Mouse (Mus musculus): ENCODE measurements around the gene Apmap. TPM values are rescaled to one million over a fixed set of nuclear protein-coding genes. Genes with fewer than 3 reads are reported as not detected.

The Apmap gene
- polyA plus RNA-seq (2015; fragmentation: Nextera tagmentation; extraction: Ambion mirVana): 40.3 and 43.5 TPM in 2 replicates

DNA sequence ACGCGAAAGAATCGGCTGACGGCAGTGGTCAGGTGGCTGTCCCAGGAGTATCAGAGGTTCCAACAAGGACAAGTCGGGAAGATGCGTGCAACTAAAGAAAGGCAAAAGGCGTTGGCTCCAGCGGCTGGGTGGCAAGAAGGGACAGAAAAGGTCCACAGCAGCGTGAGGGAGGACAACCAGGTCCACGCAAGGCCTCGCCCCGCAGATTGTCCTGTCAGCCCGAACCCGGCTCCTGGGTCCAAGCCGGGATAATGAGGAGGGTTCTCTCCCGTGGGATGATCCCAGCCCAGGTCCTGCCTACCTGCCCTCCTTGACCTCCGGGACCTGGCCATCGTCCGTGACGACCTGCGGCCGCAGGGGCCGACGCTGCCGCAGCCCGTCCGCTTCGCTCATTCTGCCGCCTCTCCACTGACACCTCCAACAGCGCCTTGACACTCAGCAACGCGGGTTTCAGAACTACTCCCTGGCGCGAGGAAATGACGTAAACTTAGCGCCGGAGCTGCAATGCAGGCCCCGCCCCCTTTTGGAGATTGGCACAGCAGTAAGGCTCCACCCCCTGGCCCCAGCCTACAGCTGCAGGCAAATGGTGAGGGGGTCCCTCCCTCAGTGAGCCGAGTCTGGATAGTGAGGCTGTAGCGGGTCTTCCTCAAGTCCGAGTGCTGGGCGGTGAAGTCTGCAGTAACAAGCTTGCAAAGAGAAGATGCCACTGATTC is at the start of gene Apmap:
TSS of gene Apmap (minus strand) at position 481 of the 713 bp plus-strand sequence.
- Histone ChIP-seq H3K36me3 (no peaks in the 10 kb centered on the region), H3K9ac (peak within 1 kb of the TSS; percentile 84), H3K4me1 (replicated peaks) (peaks cover 17% of the 10 kb centered on the region), H3K27ac (replicated peaks) (peak within 1 kb of the TSS; percentile 68), H3K27me3 (no peaks in the 10 kb centered on the region), H3K4me2 (peak within 1 kb of the TSS; percentile 68), H3K4me3 (peak within 1 kb of the TSS; percentile 85), H3K9me3 (no peaks in the 10 kb centered on the region)
- WGBS: under 1% methylated on average over 42 of the region's 42 CpGs
- peak; percentile 98 for ATAC-seq (ENCODE audit: low FRiP score, low read depth)

DNA sequence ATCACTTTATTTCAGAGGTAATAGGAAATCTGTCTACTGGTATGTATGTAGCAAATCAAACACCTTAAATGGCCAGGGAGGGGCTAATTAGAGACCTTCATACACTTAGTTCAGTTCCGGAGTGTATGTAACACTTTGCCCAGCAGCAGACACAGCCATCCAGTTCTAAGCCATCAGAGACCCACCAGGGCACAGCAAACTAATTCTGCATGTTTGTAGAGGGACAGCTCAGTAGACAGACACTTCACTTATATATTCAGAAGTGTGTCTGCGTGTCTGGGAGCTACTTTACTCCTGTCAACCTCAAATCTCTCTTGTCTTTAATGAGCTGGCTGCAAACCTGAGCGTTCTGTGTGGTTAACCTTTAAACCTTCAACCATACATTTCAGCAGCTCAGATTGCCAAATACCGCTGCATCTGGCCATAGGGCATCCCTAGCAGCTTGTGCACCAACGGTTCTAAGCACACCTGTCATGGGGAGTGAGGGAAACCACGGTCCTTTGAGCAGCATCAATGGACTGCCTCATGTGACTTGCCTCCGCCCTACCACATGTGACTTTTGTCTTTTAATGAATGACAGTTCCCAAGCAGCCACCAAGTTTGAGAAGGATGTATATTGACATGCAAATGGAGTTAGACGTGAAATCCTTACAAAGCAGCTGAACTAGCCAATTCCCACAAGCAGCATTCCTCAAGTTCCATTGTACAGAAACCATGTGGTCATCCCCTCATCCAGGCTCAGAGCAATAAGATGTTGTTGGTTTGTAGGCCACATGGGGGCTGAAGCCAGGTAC is 48.8 kb upstream of the Apmap start:
- H3K27me3 ChIP-seq: no peaks in the 10 kb centered on the region
- 22% methylated on average over 8 of the region's 8 CpGs for WGBS
- H3K4me1 ChIP-seq (replicated peaks): no peaks in the 10 kb centered on the region
- H3K9me3 ChIP-seq: no peaks in the 10 kb centered on the region
- H3K9ac ChIP-seq: no peak overlapping the region
- ATAC-seq (ENCODE audit: low FRiP score, low read depth): peak; percentile 81
- no peaks in the 10 kb centered on the region for H3K36me3 ChIP-seq
- H3K4me2 ChIP-seq: no peak overlapping the region
- H3K4me3 ChIP-seq: no peak overlapping the region
- H3K27ac ChIP-seq (replicated peaks): peak overlapping the region; percentile 55

DNA sequence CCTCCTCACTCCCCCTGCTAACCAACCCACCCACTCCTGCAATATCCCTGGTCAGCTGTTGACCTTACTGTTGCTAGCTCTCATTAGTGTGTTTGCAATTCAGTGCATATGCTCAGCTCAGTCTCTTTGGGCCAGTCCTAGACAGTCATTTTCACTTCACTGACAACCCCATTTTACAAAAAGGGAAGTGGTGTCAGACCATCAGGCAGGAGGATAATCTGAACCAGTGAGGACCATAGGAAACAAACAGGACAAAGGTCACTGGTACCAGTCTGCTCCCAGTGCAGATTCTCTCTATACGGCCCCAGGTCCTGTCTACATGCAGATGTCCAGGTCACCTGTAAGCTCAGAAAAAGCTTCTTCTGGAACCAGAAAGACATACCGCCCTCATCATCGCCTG is 47.7 kb upstream of the Apmap start:
- Histone ChIP-seq H3K27me3 (no peaks in the 10 kb centered on the region), H3K4me3 (no peak overlapping the region), H3K27ac (replicated peaks) (no peak overlapping the region; the same call in 1 of the 2 replicates), H3K4me1 (replicated peaks) (no peaks in the 10 kb centered on the region), H3K36me3 (no peaks in the 10 kb centered on the region), H3K9ac (no peak overlapping the region), H3K9me3 (no peaks in the 10 kb centered on the region), H3K4me2 (no peak overlapping the region)
- WGBS: 90% methylated on average over 3 of the region's 3 CpGs
- ATAC-seq (ENCODE audit: low FRiP score, low read depth): no peak

DNA sequence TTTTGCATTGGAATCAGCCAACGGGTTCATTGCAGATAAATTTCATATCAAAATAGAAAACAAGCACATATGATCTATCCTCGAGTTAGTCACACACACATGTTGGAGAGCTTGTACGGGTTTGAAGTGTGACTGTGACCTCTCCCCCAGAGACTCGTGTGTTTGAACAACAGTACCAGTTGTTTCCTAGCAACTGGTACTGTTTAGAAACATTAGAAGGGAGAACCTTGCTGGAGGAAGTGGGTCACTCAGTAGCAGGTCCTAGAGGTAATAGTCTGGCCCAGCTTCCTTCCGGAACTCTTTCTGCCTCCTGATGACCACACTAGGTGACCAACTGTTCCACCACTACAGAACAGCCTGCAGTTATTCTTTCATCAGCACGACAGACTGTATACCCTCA is 46.9 kb upstream of the Apmap start:
- Histone ChIP-seq H3K4me2 (no peak overlapping the region), H3K27me3 (no peaks in the 10 kb centered on the region), H3K27ac (replicated peaks) (no peak overlapping the region), H3K36me3 (no peaks in the 10 kb centered on the region), H3K9me3 (no peaks in the 10 kb centered on the region), H3K4me3 (no peak overlapping the region), H3K4me1 (replicated peaks) (peaks cover 5% of the 10 kb centered on the region; the same call in 1 of the 2 replicates), H3K9ac (no peak overlapping the region)
- ATAC-seq (ENCODE audit: low FRiP score, low read depth): no peak
- WGBS: 76% methylated on average over 6 of the region's 6 CpGs

DNA sequence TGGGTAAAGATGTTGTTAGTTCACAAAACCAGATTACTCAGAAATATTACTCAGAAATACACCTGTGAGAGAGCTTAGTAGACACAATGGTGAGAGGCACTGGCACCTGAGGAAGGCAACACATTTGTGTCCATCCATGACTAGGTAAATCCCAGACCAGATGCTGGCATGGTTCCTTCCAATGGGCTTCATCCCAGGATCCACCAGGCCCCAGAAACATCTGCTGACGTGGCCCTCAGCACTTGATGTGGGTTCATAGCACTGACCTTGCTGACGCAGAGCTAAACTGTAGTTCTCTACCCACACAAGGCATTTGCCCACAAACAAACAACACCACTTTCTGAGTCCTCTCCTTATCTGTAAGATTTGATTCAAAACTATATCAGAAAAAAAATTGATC is 46.4 kb upstream of the Apmap start:
- Histone ChIP-seq H3K27me3 (no peaks in the 10 kb centered on the region), H3K9me3 (no peaks in the 10 kb centered on the region), H3K4me3 (no peak overlapping the region), H3K36me3 (no peaks in the 10 kb centered on the region), H3K4me1 (replicated peaks) (peaks cover 9% of the 10 kb centered on the region; the same call in 1 of the 2 replicates), H3K4me2 (no peak overlapping the region), H3K27ac (replicated peaks) (no peak overlapping the region), H3K9ac (no peak overlapping the region)
- no peak for ATAC-seq (ENCODE audit: low FRiP score, low read depth)
- 94% methylated on average over 2 of the region's 2 CpGs for WGBS

DNA sequence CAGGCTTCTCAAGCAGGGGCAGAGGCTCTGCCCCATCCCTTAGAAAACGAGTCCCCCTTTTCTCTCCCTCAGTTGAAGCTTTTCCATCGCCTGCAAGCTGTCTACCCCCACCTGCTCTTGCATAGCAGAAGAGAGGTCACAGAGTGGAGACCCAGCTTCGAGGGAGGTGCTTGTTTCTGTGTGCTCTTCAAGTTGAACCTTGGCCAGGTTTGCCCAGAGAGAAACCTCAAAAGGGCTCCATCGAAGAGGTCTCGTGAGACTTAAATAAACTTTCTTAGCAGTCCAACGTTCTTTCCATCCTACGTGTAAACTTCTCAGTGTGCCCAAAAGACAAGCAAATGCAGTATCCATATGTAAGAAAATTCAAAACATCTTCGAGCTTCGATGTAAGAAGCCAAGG is 43.0 kb upstream of the Apmap start:
- no peak overlapping the region for H3K4me3 ChIP-seq
- ATAC-seq (ENCODE audit: low FRiP score, low read depth): no peak
- H3K27me3 ChIP-seq: no peaks in the 10 kb centered on the region
- no peak overlapping the region for H3K27ac ChIP-seq (replicated peaks)
- H3K4me1 ChIP-seq (replicated peaks): peaks cover 21% of the 10 kb centered on the region
- no peak overlapping the region for H3K4me2 ChIP-seq
- WGBS: 57% methylated on average over 9 of the region's 9 CpGs
- no peak overlapping the region for H3K9ac ChIP-seq
- no peaks in the 10 kb centered on the region for H3K36me3 ChIP-seq
- H3K9me3 ChIP-seq: no peaks in the 10 kb centered on the region

DNA sequence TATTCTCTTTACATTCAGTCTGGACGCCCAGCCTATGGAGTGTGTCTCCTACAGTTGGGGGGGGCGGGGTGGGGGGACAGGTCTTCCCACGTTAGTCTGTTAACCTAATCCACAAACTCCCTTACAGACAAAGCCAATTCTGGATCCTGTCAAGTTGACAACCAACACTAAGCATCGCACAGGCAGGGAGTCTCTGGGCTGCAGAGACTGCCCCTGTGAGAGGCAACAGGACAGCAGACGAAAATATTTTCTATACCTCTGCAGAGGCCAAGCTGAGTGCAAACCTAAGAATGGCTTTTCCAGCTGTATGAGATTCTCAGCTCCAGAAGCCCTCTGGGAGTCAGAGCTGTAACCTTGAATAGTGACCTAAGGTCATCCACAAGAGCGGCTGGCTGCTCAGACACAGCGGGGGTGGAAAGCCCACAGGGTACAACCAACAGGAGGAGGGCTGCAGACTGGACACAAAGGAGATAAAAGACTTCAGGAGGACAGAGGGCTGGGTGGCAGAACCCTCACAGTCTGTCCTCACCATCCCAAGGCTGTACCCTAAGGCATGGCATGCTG is 42.2 kb upstream of the Apmap start:
- H3K36me3 ChIP-seq: no peaks in the 10 kb centered on the region
- 3% methylated on average over 7 of the region's 7 CpGs for WGBS
- H3K27ac ChIP-seq (replicated peaks): no peak overlapping the region
- 0 out of 2 replicates have a peak, but pooled peaks have one; percentile 39 for ATAC-seq (ENCODE audit: low FRiP score, low read depth)
- no peaks in the 10 kb centered on the region for H3K27me3 ChIP-seq
- no peak overlapping the region for H3K4me2 ChIP-seq
- H3K9me3 ChIP-seq: no peaks in the 10 kb centered on the region
- H3K4me3 ChIP-seq: no peak overlapping the region
- peaks cover 21% of the 10 kb centered on the region for H3K4me1 ChIP-seq (replicated peaks)
- no peak overlapping the region for H3K9ac ChIP-seq

DNA sequence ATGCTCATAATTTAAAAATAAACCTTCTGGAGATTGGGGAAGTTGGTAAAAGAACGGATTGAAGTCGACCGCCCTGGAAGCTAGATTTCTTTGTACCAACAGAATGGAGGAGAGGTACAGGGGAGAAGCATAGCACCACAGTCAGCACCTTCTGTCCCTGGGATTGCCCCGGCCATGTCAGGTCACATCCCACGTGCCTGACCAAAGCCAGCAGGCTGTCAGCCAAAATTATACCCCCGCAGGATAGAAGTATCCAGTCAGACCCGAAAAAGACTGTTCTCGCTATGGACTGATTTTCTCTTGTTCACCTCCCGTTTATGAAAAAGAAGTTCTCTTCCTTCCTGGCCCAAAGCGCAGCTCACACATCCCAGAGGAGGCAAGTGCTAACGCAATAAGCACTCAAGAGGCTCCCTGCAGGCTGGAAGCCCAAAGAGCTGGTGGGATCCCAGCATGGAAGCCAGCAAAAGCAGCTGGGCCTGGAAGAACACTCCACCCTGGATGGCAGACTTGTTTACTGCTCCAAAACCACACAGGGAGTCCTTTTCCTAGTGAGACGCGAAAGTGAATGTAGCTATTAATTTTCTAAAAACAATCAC is 40.0 kb upstream of the Apmap start:
- H3K9me3 ChIP-seq: no peaks in the 10 kb centered on the region
- no peak overlapping the region for H3K4me3 ChIP-seq
- H3K27me3 ChIP-seq: no peaks in the 10 kb centered on the region
- H3K27ac ChIP-seq (replicated peaks): peak overlapping the region; percentile 48
- 54% methylated on average over 13 of the region's 13 CpGs for WGBS
- ATAC-seq (ENCODE audit: low FRiP score, low read depth): no peak
- H3K36me3 ChIP-seq: no peaks in the 10 kb centered on the region
- H3K4me2 ChIP-seq: no peak overlapping the region
- peaks cover 30% of the 10 kb centered on the region for H3K4me1 ChIP-seq (replicated peaks)
- H3K9ac ChIP-seq: no peak overlapping the region

DNA sequence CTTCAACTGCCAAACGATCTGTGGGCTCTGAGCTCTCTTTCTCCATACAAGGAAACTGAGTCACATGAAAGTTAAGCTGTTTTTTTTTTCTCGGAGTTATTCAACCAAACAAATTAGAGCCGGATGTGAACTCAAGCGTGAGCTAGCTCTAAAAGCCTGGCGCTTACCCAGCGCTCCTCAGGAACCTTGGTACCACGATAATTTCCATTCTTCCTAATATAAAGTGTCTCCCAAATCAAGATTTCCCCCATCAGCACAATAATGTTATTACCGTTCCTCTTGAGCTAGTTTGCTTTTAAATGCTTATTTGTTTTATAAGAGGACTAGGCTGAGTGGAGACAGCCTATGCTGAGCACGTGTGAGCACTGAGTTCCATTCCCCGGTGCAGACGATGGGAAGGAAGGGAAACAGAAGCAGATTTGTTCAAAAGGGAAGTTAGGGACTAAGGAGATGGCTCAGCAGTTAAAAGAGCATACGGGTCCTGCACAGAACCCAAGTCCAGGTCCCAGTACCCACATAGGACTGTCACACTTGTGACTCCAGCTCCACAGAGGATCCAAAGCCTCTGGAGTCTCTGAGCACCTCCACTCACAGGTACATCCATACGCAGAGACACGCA is 39.4 kb upstream of the Apmap start:
- peaks cover 34% of the 10 kb centered on the region for H3K4me1 ChIP-seq (replicated peaks)
- peak overlapping the region; percentile 48 for H3K27ac ChIP-seq (replicated peaks)
- no peak for ATAC-seq (ENCODE audit: low FRiP score, low read depth)
- no peaks in the 10 kb centered on the region for H3K27me3 ChIP-seq
- no peak overlapping the region for H3K4me2 ChIP-seq
- no peaks in the 10 kb centered on the region for H3K9me3 ChIP-seq
- 57% methylated on average over 14 of the region's 14 CpGs for WGBS
- H3K9ac ChIP-seq: no peak overlapping the region
- no peak overlapping the region for H3K4me3 ChIP-seq
- no peaks in the 10 kb centered on the region for H3K36me3 ChIP-seq

DNA sequence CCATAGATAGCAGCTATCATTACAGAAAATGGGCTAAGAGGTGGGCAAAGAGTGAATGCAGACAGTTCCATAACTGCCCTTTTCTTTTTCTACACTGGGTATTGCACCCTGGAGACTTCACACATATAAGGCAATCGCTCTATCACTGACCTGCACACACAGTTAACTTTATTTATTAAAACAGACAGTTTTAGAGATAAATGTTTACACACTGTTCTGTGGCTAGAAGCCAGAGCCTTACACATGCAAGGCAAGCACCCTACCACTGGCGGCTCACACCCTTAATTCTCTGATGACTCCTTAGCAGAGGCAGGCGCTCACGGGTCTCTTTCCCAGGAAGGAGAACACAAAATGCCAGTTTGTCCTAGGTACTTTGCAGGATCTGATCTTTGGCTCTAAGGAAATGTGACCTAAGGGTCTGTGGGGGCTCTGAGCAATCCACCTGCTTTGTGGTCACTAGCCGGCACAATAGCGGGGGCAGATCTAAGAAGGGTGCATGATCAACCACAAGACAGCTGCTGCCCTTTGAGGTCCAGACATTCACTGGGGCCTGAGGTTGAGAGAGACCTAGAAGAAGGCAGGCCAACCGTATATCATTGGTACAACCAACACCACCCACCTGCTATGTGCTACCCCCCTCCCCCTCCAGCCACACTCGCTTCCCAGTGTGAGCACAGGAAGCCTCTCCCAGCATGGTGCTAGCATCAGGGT is 38.2 kb upstream of the Apmap start:
- Histone ChIP-seq H3K9ac (no peak overlapping the region), H3K4me3 (no peak overlapping the region), H3K9me3 (no peaks in the 10 kb centered on the region), H3K27ac (replicated peaks) (no peak overlapping the region), H3K36me3 (no peaks in the 10 kb centered on the region), H3K27me3 (no peaks in the 10 kb centered on the region), H3K4me1 (replicated peaks) (peaks cover 34% of the 10 kb centered on the region), H3K4me2 (no peak overlapping the region)
- WGBS: 80% methylated on average over 8 of the region's 8 CpGs
- ATAC-seq (ENCODE audit: low FRiP score, low read depth): no peak

DNA sequence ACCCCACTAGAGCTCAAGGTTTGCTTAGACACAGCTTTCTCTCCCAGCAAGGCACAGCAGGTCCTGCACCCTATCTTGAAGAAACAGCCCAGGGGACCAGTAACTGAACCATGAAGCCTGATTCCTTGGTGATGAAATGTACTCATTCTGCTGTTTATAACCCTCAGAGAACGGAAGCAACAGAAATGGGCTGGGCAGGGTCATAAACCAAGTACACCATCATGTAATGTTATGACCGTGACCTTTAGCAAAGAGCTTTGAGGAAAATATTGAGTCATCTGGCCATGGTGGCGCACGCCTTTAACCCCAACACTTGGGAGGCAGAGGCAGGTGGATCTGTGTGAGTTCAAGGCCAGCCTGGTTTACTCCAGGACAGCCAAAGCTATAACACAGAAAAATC is 36.9 kb upstream of the Apmap start:
- H3K27ac ChIP-seq (replicated peaks): peak overlapping the region; percentile 89
- peaks cover 29% of the 10 kb centered on the region for H3K4me1 ChIP-seq (replicated peaks)
- no peak for ATAC-seq (ENCODE audit: low FRiP score, low read depth)
- no peaks in the 10 kb centered on the region for H3K27me3 ChIP-seq
- no peak overlapping the region for H3K9ac ChIP-seq
- no peaks in the 10 kb centered on the region for H3K9me3 ChIP-seq
- no peak overlapping the region for H3K4me2 ChIP-seq
- H3K4me3 ChIP-seq: no peak overlapping the region
- no peaks in the 10 kb centered on the region for H3K36me3 ChIP-seq
- WGBS: 89% methylated on average over 4 of the region's 4 CpGs
